Mouse (Mus musculus): ENCODE results near the gene Atp5s.

Atp5s gene

GRCm38 (mm10) chr12:69777341-69777730 is 52.6 kb downstream of the Atp5s start:
- in situ Hi-C loops (cut with MseI, MboI), result no loop called here

GRCm38 (mm10) chr12:69777957-69778356 is 53.2 kb downstream of the Atp5s start:
- in situ Hi-C loops (cut with MseI, MboI), result no loop called here

- in situ Hi-C loops (cut with MseI, MboI), result no loop called here
Measured at GRCm38 (mm10) chr12:69781480-69781879, 56.7 kb downstream of the Atp5s start.

GRCm38 (mm10) chr12:69781935-69782650 is 57.3 kb downstream of the Atp5s start:
- in situ Hi-C loops (cut with MseI, MboI), result no loop called here

- in situ Hi-C loops (cut with MseI, MboI), result no loop called here
Measured at GRCm38 (mm10) chr12:69783247-69784025, 58.7 kb downstream of the Atp5s start.

GRCm38 (mm10) chr12:69785471-69785870 is 60.7 kb downstream of the Atp5s start:
- in situ Hi-C loops (cut with MseI, MboI), result no loop called here

GRCm38 (mm10) chr12:69788380-69788779 is 63.6 kb downstream of the Atp5s start:
- in situ Hi-C loops (cut with MseI, MboI), result no loop called here

GRCm38 (mm10) chr12:69789766-69790529 is 65.2 kb downstream of the Atp5s start:
- in situ Hi-C loops (cut with MseI, MboI), result no loop called here

- in situ Hi-C loops (cut with MseI, MboI), result no loop called here
Measured at GRCm38 (mm10) chr12:69790530-69791505, 66.1 kb downstream of the Atp5s start, which contains the start of gene Cdkl1. Cdkl1 (minus strand) TSS chr12:69791267.
